Comparison of ENCODE assay signal across 9 mouse cellular contexts in genomic region chr5:149527999-149528729, GRCm38 (mm10). TPM values are rescaled to one million over a fixed set of nuclear protein-coding genes. Genes with fewer than 3 reads are reported as not detected.
DNase-seq lines count a peak whose midpoint lies in the region; ATAC-seq lines count a peak whose summit lies in the region.
"Had no signal": no experiment of that assay in that cellular context is flagged by ENCODE, and none has a peak within 500 bp of the region (broad histone marks: within the 10 kb centered on the region; RNA-seq: fewer than 3 reads in every experiment).

Gene Wdr95 (plus strand): TSS chr5:149528679.

- H3K27ac ChIP-seq in heart, embryonic 11.5 days (ENCODE audit: low read depth, low read length), result no peak within 1 kb of the TSS
- H3K27ac ChIP-seq in midbrain, embryonic 11.5 days (ENCODE audit: low read depth, low read length), result peak within 1 kb of the TSS; percentile 54; the same call in 1 of the 2 replicates
- H3K27ac ChIP-seq in stomach, embryonic 16.5 days (ENCODE audit: low read length), result peak within 1 kb of the TSS; percentile 6; the same call in 1 of the 2 replicates

- intact Hi-C loops in gastrocnemius, postnatal 36 days (cut with DNase I), result loop anchor here (5.0 kb wide), 1 partner anchor 76 kb away; no protein-coding TSS in a partner anchor

- no peak for ATAC-seq in heart, embryonic 11.5 days (replicated peaks; ENCODE audit: insufficient number of reproducible peaks, low FRiP score, low TSS enrichment)
- peak; percentile 60 for ATAC-seq in midbrain, embryonic 11.5 days (ENCODE audit: low FRiP score)
- ATAC-seq in stomach, embryonic 16.5 days (ENCODE audit: insufficient read depth, low FRiP score), result no peak; the same call in 1 of the 2 replicates

- peak within 1 kb of the TSS; percentile 14; the same call in 1 of the 2 replicates for H3K4me3 ChIP-seq in heart, embryonic 11.5 days (ENCODE audit: low read depth, low read length)
- H3K4me3 ChIP-seq in midbrain, embryonic 11.5 days (ENCODE audit: low read depth, low read length), result no peak within 1 kb of the TSS
- no peak within 1 kb of the TSS for H3K4me3 ChIP-seq in stomach, embryonic 16.5 days (replicated peaks; ENCODE audit: low read length)

- no peaks in the 10 kb centered on the region for H3K27me3 ChIP-seq in heart, embryonic 11.5 days (ENCODE audit: control insufficient read depth, insufficient read depth, low read length)
- H3K27me3 ChIP-seq in midbrain, embryonic 11.5 days (ENCODE audit: control insufficient read depth, insufficient read depth, low read length), result no peaks in the 10 kb centered on the region
- no peaks in the 10 kb centered on the region for H3K27me3 ChIP-seq in stomach, embryonic 16.5 days (ENCODE audit: control insufficient read depth, insufficient read depth, low read length)

- H3K4me1 ChIP-seq in heart, embryonic 11.5 days (ENCODE audit: control insufficient read depth, insufficient read depth, low read length), result peaks cover 9% of the 10 kb centered on the region
- peaks cover 25% of the 10 kb centered on the region for H3K4me1 ChIP-seq in midbrain, embryonic 11.5 days (ENCODE audit: control insufficient read depth, insufficient read depth, low read length)
- H3K4me1 ChIP-seq in stomach, embryonic 16.5 days (ENCODE audit: control insufficient read depth, insufficient read depth, low read length), result peaks cover 31% of the 10 kb centered on the region

- H3K9ac ChIP-seq in heart, embryonic 11.5 days (ENCODE audit: low read depth, low read length), result no peak within 1 kb of the TSS
- peak within 1 kb of the TSS; percentile 36 for H3K9ac ChIP-seq in midbrain, embryonic 11.5 days (ENCODE audit: low read length)
- H3K9ac ChIP-seq in stomach, embryonic 16.5 days (ENCODE audit: low read length), result no peak within 1 kb of the TSS; the same call in 1 of the 2 replicates

- H3K9me3 ChIP-seq in heart, embryonic 11.5 days (replicated peaks; ENCODE audit: control insufficient read depth, low read length), result no peaks in the 10 kb centered on the region
- H3K9me3 ChIP-seq in midbrain, embryonic 11.5 days (ENCODE audit: control insufficient read depth, low read length), result no peaks in the 10 kb centered on the region
- H3K9me3 ChIP-seq in stomach, embryonic 16.5 days (replicated peaks; ENCODE audit: control insufficient read depth, low read length), result no peaks in the 10 kb centered on the region

- 43% methylated on average over 29 of the region's 29 CpGs for WGBS in heart, embryonic 11.5 days (ENCODE audit: insufficient replicate concordance)
- 43% methylated on average over 29 of the region's 29 CpGs for WGBS in midbrain, embryonic 11.5 days
- 32% methylated on average over 29 of the region's 29 CpGs for WGBS in stomach, embryonic 16.5 days

- peak within 1 kb of the TSS; percentile 50 for H3K4me2 ChIP-seq in heart, embryonic 11.5 days
- peak within 1 kb of the TSS; percentile 22 for H3K4me2 ChIP-seq in midbrain, embryonic 11.5 days
- peak within 1 kb of the TSS; percentile 18; the same call in 1 of the 2 replicates for H3K4me2 ChIP-seq in stomach, embryonic 16.5 days (ENCODE audit: low read depth, low read length)

- H3K36me3 ChIP-seq in heart, embryonic 11.5 days (ENCODE audit: control insufficient read depth, insufficient read depth, low read length), result no peaks in the 10 kb centered on the region
- no peaks in the 10 kb centered on the region for H3K36me3 ChIP-seq in midbrain, embryonic 11.5 days (ENCODE audit: control insufficient read depth, insufficient read depth, low read length)
- no peaks in the 10 kb centered on the region for H3K36me3 ChIP-seq in stomach, embryonic 16.5 days (ENCODE audit: control insufficient read depth, insufficient read depth, low read length)

- DNase-seq in heart, adult 11 months, result no peak
- peak; percentile 70 for DNase-seq in embryo, embryonic 10.5 days (ENCODE audit: low spot score)
- DNase-seq in gastrocnemius, postnatal 36 days, result peak; percentile 38 to 41
- DNase-seq in layer of hippocampus, adult 18-20 months (ENCODE audit: low spot score in 2 of 2), result peak; percentile 29 to 65
- peak; percentile 93 for DNase-seq in midbrain, embryonic 11.5 days (ENCODE audit: low spot score, missing footprints)
- no peak for DNase-seq in urinary bladder, postnatal 14 days (ENCODE audit: low spot score)

RNA-seq across cellular contexts. Expression of gene Wdr95, which starts in this region (rescaled TPM):
- polyA plus RNA-seq in heart, embryonic 11.5 days (2014; fragmentation: Nextera tagmentation; extraction: Ambion mirVana), result 0.09 TPM in 1 of 2 replicates, not detected in the other
- total RNA-seq in gastrocnemius, postnatal 36 days (2021), result under 1 TPM in 1 of 2 experiments, not detected in 1; 0.30 TPM
- under 1 TPM; 0.12 to 0.13 TPM for total RNA-seq in layer of hippocampus, adult 18-20 months (2021)
- polyA plus RNA-seq in midbrain, embryonic 11.5 days (2014; fragmentation: Nextera tagmentation; extraction: Ambion mirVana), result 0.08 and 0.33 TPM in 2 replicates
- 0.15 and 0.18 TPM in 2 replicates for polyA plus RNA-seq in stomach, embryonic 16.5 days (2015; fragmentation: Nextera tagmentation; extraction: Ambion mirVana)
- total RNA-seq: gastrocnemius, adult 8-10 months had no signal

Comparison
In these comparisons a context has a peak if more than half of its experiments do, and no peak if none do; other contexts are left out.
1. Peak in DNase-seq in gastrocnemius, postnatal 36 days; RNA of the gene not detected or under 1 TPM.
2. Peak in DNase-seq in layer of hippocampus, adult 18-20 months; RNA of the gene not detected or under 1 TPM.
3. Peak in DNase-seq, ATAC-seq, H3K27ac ChIP-seq, H3K9ac ChIP-seq and H3K4me2 ChIP-seq in midbrain, embryonic 11.5 days; RNA of the gene not detected or under 1 TPM.